Mouse (Mus musculus): ENCODE data around the gene Islr. TPM values are rescaled to one million over a fixed set of nuclear protein-coding genes. Genes with fewer than 3 reads are reported as not detected.
A peak's percentile ranks its signal among the peaks of the same experiment; 100 is the strongest.

The Islr gene
- polyA plus RNA-seq, 1 experiment from 2014 or later = 83.4 TPM

GRCm38 (mm10) chr9:58175745-58176487 lies 28.2 kb downstream of the Islr start:
- Histone ChIP-seq H3K36me3 (no peaks in the 10 kb centered on the region), H3K27me3 (replicated peaks) (no peaks in the 10 kb centered on the region), H3K9ac (no peak overlapping the region), H3K27ac (peak overlapping the region; percentile 40; the same call in 1 of the 2 replicates), H3K9me3 (no peaks in the 10 kb centered on the region), H3K4me3 (replicated peaks) (no peak overlapping the region), H3K4me2 (replicated peaks) (no peak overlapping the region), H3K4me1 (replicated peaks) (no peaks in the 10 kb centered on the region)
- ATAC-seq = peak; percentile 63; the same call in 1 of the 2 replicates
- WGBS = 29% methylated on average over 5 of the region's 5 CpGs

- ATAC-seq = peak; percentile 39; the same call in 1 of the 2 replicates
These were observed 29.3 kb downstream of the Islr start for GRCm38 (mm10) chr9:58174818-58175251.

DNA sequence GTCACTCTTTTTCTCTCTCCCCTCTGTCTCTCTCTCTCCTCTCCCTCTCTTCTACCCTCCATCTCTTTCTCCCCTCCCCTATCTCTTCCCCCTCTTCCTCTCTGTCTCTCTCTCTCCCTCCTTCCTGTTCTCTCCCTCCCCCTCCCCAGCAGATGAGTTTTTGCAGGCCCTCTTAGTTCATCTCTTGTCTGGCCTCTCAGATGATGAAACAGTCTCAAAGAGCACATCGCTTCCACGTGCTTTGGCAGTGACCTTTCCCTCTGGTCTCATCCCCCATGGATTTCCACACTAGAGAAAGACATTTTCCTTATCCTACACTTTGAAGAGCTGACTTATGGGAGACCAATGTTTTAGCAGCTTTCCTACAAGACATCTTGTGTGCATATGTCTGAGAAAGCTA lies 31.2 kb downstream of the Islr start:
- Histone ChIP-seq H3K4me3 (replicated peaks) (no peak overlapping the region), H3K4me1 (replicated peaks) (peaks cover 4% of the 10 kb centered on the region; the same call in 1 of the 2 replicates), H3K9ac (no peak overlapping the region), H3K27ac (no peak overlapping the region), H3K27me3 (replicated peaks) (no peaks in the 10 kb centered on the region), H3K36me3 (no peaks in the 10 kb centered on the region), H3K9me3 (no peaks in the 10 kb centered on the region), H3K4me2 (replicated peaks) (no peak overlapping the region)
- 55% methylated on average over 2 of the region's 2 CpGs for WGBS
- no peak for ATAC-seq

More at GRCm38 (mm10) chr9:58174818-58175251, 29.3 kb downstream of the Islr start:
- Histone ChIP-seq H3K4me3 (replicated peaks) (no peak overlapping the region), H3K9me3 (no peaks in the 10 kb centered on the region), H3K4me2 (replicated peaks) (no peak overlapping the region), H3K36me3 (no peaks in the 10 kb centered on the region), H3K9ac (no peak overlapping the region), H3K27ac (no peak overlapping the region), H3K27me3 (replicated peaks) (no peaks in the 10 kb centered on the region), H3K4me1 (replicated peaks) (no peaks in the 10 kb centered on the region)
- 37% methylated on average over 5 of the region's 5 CpGs for WGBS

- Histone ChIP-seq H3K36me3 (no peaks in the 10 kb centered on the region), H3K9me3 (no peaks in the 10 kb centered on the region), H3K4me3 (replicated peaks) (no peak overlapping the region), H3K9ac (no peak overlapping the region), H3K27me3 (replicated peaks) (no peaks in the 10 kb centered on the region), H3K4me2 (replicated peaks) (no peak overlapping the region), H3K27ac (no peak overlapping the region), H3K4me1 (replicated peaks) (peaks cover 4% of the 10 kb centered on the region; the same call in 1 of the 2 replicates)
- no peak for ATAC-seq
- WGBS = 84% methylated on average over 6 of the region's 6 CpGs
These were observed 34.7 kb downstream of the Islr start for GRCm38 (mm10) chr9:58169426-58169825.

GRCm38 (mm10) chr9:58168880-58169279 lies 35.2 kb downstream of the Islr start:
- H3K27ac ChIP-seq = no peak overlapping the region
- no peaks in the 10 kb centered on the region for H3K27me3 ChIP-seq (replicated peaks)
- no peaks in the 10 kb centered on the region for H3K9me3 ChIP-seq
- ATAC-seq = no peak
- H3K4me1 ChIP-seq (replicated peaks) = peaks cover 4% of the 10 kb centered on the region; the same call in 1 of the 2 replicates
- no peak overlapping the region for H3K4me3 ChIP-seq (replicated peaks)
- H3K4me2 ChIP-seq (replicated peaks) = no peak overlapping the region
- no peaks in the 10 kb centered on the region for H3K36me3 ChIP-seq
- 64% methylated on average over 3 of the region's 3 CpGs for WGBS
- no peak overlapping the region for H3K9ac ChIP-seq

GRCm38 (mm10) chr9:58165779-58166178 lies 38.3 kb downstream of the Islr start:
- no peak overlapping the region for H3K4me3 ChIP-seq (replicated peaks)
- no peak overlapping the region for H3K9ac ChIP-seq
- peaks cover 4% of the 10 kb centered on the region; the same call in 1 of the 2 replicates for H3K4me1 ChIP-seq (replicated peaks)
- H3K27me3 ChIP-seq (replicated peaks) = no peaks in the 10 kb centered on the region
- H3K36me3 ChIP-seq = no peaks in the 10 kb centered on the region
- no peaks in the 10 kb centered on the region for H3K9me3 ChIP-seq
- WGBS = 80% methylated on average over 1 of the region's 1 CpGs
- H3K27ac ChIP-seq = no peak overlapping the region
- no peak overlapping the region for H3K4me2 ChIP-seq (replicated peaks)
- ATAC-seq = no peak

DNA sequence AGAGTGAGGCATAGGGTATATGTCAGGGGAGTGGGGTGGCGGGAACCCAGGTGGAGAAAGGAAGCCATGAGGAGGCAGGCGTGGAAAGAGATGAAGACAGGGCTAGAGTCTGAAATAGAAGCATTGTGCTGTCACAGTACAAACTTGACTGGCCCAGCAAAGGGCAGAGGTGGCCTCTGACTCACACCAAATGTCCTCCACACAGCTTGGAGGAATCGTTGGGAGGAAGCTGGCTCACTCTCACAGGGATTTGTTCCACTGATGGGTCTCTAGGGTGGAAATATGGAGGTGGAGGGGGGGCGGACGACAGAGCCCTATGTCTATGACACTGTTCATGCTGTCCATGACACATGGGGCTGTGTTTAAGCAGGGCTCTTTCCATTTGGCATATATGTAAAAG lies 41.0 kb downstream of the Islr start:
- no peak overlapping the region for H3K9ac ChIP-seq
- no peaks in the 10 kb centered on the region for H3K9me3 ChIP-seq
- ATAC-seq = no peak
- no peak overlapping the region for H3K27ac ChIP-seq
- H3K4me2 ChIP-seq (replicated peaks) = no peak overlapping the region
- no peaks in the 10 kb centered on the region for H3K27me3 ChIP-seq (replicated peaks)
- H3K4me3 ChIP-seq (replicated peaks) = no peak overlapping the region
- H3K36me3 ChIP-seq = no peaks in the 10 kb centered on the region
- 78% methylated on average over 5 of the region's 5 CpGs for WGBS
- H3K4me1 ChIP-seq (replicated peaks) = peaks cover 10% of the 10 kb centered on the region

GRCm38 (mm10) chr9:58162173-58162572 lies 41.9 kb downstream of the Islr start:
- Histone ChIP-seq H3K27ac (no peak overlapping the region), H3K4me2 (replicated peaks) (no peak overlapping the region), H3K27me3 (replicated peaks) (no peaks in the 10 kb centered on the region), H3K4me3 (replicated peaks) (no peak overlapping the region), H3K36me3 (no peaks in the 10 kb centered on the region), H3K4me1 (replicated peaks) (peaks cover 18% of the 10 kb centered on the region), H3K9ac (no peak overlapping the region), H3K9me3 (no peaks in the 10 kb centered on the region)
- 85% methylated on average over 3 of the region's 3 CpGs for WGBS
- ATAC-seq = no peak

DNA sequence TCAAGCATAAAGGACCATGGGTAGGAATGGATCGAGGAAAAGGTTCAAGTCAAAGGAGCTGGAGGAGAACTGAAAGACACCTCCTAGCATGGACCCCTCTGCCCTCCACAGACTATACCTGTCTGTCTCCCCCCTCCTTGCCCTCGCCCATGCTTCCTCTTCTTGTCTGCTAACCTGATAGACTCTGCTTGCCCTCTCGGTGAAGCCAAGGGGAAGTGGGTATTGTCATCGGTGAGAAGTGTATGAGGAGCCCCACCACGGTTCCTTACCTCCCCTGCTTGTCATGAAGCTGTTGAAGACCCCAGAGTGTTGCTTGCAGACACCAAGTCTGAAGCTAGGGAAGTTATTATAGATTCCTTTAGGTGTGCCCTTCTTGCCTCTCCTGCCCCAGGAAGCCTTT lies 43.8 kb downstream of the Islr start:
- peak overlapping the region; percentile 65; the same call in 1 of the 2 replicates for H3K4me2 ChIP-seq (replicated peaks)
- no peaks in the 10 kb centered on the region for H3K9me3 ChIP-seq
- H3K27me3 ChIP-seq (replicated peaks) = no peaks in the 10 kb centered on the region
- no peaks in the 10 kb centered on the region for H3K36me3 ChIP-seq
- no peak overlapping the region for H3K4me3 ChIP-seq (replicated peaks)
- H3K4me1 ChIP-seq (replicated peaks) = peaks cover 33% of the 10 kb centered on the region
- 77% methylated on average over 5 of the region's 5 CpGs for WGBS
- no peak for ATAC-seq
- no peak overlapping the region for H3K9ac ChIP-seq
- peak overlapping the region; percentile 96 for H3K27ac ChIP-seq

- H3K9ac ChIP-seq = no peak overlapping the region
- H3K27me3 ChIP-seq (replicated peaks) = no peaks in the 10 kb centered on the region
- H3K9me3 ChIP-seq = no peaks in the 10 kb centered on the region
- H3K27ac ChIP-seq = peak overlapping the region; percentile 96
- peaks cover 37% of the 10 kb centered on the region for H3K4me1 ChIP-seq (replicated peaks)
- WGBS = 23% methylated on average over 4 of the region's 4 CpGs
- H3K4me3 ChIP-seq (replicated peaks) = no peak overlapping the region
- no peak for ATAC-seq
- H3K36me3 ChIP-seq = no peaks in the 10 kb centered on the region
- H3K4me2 ChIP-seq (replicated peaks) = peak overlapping the region; percentile 65
These were observed 44.3 kb downstream of the Islr start for GRCm38 (mm10) chr9:58159855-58160254.

DNA sequence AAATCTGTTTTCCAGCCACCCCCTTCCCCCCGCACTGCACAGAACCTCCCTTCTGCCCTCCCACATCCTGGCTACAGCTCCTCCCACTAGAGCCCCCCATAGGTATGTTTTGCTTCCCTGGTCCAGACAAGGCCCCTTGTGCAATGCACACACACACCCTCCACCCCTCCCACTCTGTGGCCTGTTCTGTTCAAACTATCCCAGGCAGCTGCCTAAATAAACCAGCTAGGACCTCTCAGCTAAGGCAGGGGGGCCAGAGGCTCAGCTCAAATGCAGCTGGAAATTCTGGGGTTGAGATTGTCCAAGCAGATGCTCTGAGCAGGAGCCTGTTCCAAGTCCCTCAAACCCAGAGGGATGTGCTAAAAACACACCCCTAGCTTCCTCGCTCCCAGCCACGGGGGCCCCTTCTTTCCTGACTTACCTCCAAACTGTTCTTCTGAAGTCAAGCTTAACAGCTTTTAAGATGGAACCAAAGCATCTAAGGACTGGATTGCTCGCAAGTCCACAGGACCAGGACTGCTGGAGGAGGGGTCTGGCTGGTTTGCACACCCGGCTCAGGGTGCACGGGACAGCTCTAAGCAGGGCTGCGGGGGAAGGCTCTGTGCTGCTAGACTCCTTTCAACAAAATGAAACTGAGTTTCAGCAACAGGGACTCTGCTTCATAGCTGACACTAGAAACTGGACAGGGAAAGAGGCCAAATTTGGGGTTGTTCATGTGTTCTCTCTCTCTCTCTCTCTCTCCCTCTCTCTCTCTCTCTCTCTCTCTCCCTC lies 45.4 kb downstream of the Islr start:
- WGBS = 24% methylated on average over 7 of the region's 7 CpGs
- Histone ChIP-seq H3K27me3 (replicated peaks) (no peaks in the 10 kb centered on the region), H3K27ac (peak overlapping the region; percentile 96), H3K4me2 (replicated peaks) (peak overlapping the region; percentile 65), H3K9ac (peak overlapping the region; percentile 49), H3K4me1 (replicated peaks) (peaks cover 44% of the 10 kb centered on the region), H3K4me3 (replicated peaks) (peak overlapping the region; percentile 37), H3K36me3 (no peaks in the 10 kb centered on the region), H3K9me3 (no peaks in the 10 kb centered on the region)
- peak; percentile 89 for ATAC-seq

- Histone ChIP-seq H3K4me2 (replicated peaks) (peak overlapping the region; percentile 65), H3K27ac (peak overlapping the region; percentile 96), H3K36me3 (no peaks in the 10 kb centered on the region), H3K9me3 (no peaks in the 10 kb centered on the region), H3K9ac (peak overlapping the region; percentile 49), H3K27me3 (replicated peaks) (no peaks in the 10 kb centered on the region), H3K4me1 (replicated peaks) (peaks cover 50% of the 10 kb centered on the region), H3K4me3 (replicated peaks) (peak overlapping the region; percentile 37)
- 71% methylated on average over 13 of the region's 13 CpGs for WGBS
- no peak for ATAC-seq
These were observed 46.3 kb downstream of the Islr start for GRCm38 (mm10) chr9:58157838-58158237.

All from intestine, embryonic 15.5 days (tissue).